Mouse (Mus musculus): ENCODE measurements around the gene Zfp697. TPM values are rescaled to one million over a fixed set of nuclear protein-coding genes. Genes with fewer than 3 reads are reported as not detected.
"Not testable (repeated sequence)": the region's sequence is repeated elsewhere in the genome, so short reads cannot be mapped to it uniquely, and the experiment has no call there.

The Zfp697 gene
- total RNA-seq, 1 experiment from 2014 or later, result 0.59 TPM

GRCm38 (mm10) chr3:98366823-98367222 lies 15.4 kb upstream of the Zfp697 start:
- no peak for ATAC-seq (replicated peaks; ENCODE audit: low read depth, poor library complexity, severe bottlenecking)

- no peak for ATAC-seq (replicated peaks; ENCODE audit: low read depth, poor library complexity, severe bottlenecking)
These were observed 14.0 kb upstream of the Zfp697 start for GRCm38 (mm10) chr3:98368283-98368682.

- ATAC-seq (replicated peaks; ENCODE audit: low read depth, poor library complexity, severe bottlenecking), result no peak
These were observed 13.5 kb upstream of the Zfp697 start for GRCm38 (mm10) chr3:98368776-98369175.

DNA sequence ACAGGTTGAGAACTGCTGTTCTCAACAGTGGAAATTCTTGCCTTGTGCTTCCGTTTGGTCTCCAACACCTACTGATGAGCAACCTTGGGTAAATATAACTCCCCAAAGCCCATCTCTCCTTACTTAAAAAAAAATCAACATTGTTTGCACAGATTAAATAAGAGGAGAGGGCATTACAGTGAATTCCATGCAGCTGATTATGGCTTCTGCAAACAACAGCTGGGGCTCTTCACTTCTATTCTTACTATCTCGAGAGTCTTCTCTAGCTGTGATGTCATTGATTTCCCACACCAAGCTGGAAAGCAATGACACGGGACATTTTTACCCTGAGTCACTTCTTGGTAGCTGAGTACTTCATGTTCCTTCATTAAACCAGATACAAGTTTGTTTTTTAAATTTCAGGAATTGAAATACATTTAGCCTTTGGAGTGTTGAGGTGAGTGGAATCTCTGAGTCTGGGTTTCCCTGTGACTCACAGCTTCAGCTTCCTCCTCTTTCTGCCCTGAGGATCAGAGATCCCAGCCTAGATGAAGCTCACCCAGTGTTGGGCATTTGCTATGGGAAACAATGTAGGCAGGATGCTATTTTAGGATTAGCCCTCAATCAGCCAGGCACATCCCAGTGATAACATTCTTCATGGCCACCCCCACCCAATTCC lies 8.1 kb upstream of the Zfp697 start:
- ATAC-seq (replicated peaks; ENCODE audit: low read depth, poor library complexity, severe bottlenecking), result no peak

GRCm38 (mm10) chr3:98374980-98375379 lies 7.3 kb upstream of the Zfp697 start:
- ATAC-seq (replicated peaks; ENCODE audit: low read depth, poor library complexity, severe bottlenecking), result no peak

DNA sequence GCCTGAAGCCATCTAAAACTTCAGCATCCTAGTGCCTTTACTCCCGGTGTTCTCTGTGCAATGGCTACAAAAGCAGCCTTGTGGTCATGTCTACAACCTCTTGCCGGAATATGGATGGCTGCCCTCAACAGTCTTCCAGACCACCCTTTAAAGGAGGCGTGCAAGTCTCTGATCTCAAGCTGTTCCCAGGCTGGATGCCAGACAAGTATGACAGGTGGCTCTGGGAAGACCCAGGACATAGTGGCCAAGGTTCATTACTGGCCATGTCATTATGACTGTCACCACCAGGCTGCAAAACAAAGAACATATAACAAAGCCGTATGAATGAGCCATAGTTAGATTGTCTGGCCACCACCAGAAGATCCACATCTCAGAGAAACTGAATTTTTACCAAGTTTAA lies 4.0 kb upstream of the Zfp697 start:
- ATAC-seq (replicated peaks; ENCODE audit: low read depth, poor library complexity, severe bottlenecking), result no peak

DNA sequence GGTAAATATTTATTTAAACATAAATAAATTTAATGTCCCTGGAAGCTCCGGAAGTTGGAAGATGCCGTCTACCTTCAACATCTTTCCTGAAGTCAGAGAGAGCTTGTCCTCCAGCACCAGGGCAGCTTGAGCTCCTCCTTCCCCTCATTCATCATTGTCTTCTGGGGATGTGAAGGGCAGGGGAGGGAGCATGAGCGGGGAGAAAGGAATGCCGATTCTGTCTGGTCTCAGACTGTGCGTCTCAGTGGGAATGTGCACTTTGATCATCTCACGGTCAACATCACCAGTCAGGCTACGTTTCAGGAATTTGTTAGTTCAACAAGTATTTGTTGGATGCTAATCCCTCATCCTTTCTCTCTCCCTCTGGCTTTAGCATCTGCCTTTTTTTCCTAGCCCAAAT lies 3.0 kb upstream of the Zfp697 start:
- no peak for ATAC-seq (replicated peaks; ENCODE audit: low read depth, poor library complexity, severe bottlenecking)

DNA sequence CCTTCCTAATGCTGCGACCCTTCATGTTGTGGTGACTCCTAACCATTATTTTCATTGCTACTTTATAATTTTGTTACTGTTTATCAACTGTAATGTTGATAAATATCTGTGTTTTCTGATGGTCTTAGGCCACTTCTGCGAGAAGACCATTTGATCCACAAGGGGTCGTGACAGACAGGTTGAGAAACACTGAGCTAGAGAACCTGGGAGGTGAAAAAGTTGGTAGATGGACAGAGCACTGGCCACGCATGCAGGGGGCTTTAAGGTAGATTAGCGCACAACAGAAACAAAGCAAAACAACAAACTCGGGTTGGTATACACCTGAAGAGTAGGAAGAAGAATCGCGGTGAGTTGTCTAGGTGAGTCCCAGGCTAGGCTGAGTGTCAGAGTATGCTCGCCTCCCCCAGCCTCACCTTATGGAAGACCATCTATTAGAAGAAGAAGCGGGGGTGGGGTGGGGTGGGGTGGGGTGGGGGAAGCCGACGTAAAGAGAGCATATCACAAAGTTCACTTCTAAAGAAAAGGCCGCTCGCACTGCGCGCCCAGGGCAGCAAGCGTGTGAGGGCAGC lies 500 bp upstream of the Zfp697 start:
- no peak for ATAC-seq (replicated peaks; ENCODE audit: low read depth, poor library complexity, severe bottlenecking)

DNA sequence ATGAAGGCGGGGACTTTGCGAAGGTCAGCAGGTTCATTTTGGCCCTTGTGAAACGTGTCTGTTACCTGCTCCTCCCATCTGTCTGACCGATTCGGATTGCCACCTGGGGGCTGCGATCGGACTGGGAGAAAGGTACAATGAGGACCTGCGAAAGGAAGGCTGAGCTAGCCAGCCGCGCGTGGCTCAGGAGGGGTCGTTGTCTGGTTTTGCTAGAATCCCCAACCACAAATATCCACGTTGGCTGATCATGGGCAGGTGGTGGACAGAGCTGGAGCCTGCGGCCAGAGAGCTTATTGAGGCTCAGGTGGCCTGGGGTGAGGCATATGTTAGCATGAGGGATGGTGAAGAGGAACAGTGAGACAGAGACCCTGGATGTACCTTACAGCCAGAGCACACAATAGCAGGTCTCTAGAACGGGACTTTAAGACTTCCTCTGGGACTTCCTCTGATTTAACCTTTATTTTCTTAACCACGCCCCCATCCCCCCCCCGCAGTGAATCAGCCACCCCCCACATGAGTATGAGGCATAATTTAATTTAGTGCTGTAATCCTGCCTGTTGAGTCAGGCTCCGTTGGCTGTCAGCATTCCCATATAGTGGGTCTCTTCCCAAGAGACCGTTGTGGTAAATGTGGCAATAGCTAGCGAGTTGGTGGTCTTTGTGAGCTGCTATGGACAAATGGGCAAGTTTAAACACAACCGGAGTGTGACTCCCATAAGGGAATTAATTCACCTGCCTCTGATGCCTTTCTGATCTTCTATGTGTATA lies 946 bp downstream of the Zfp697 start:
- ATAC-seq (replicated peaks; ENCODE audit: low read depth, poor library complexity, severe bottlenecking), result no peak

DNA sequence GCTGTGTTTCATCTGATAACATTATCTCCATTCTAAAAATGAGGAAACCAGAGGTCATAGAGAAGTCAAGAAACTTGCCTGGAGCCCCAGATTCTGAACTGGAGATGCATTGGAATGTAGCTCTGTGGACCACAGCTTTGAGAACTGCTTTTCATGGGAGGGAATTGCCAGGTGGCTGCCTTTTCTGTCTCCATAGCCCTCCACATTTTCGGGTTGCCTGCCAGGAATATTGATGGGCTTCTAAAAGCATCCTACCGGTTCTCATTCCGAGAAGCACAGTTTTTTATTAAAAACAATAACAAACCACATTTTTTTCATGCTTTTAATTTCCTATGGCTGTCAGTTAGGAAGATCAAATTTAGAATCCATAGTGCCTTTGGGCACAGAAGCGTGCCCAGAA lies 4.8 kb downstream of the Zfp697 start:
- ATAC-seq (replicated peaks; ENCODE audit: low read depth, poor library complexity, severe bottlenecking), result no peak

DNA sequence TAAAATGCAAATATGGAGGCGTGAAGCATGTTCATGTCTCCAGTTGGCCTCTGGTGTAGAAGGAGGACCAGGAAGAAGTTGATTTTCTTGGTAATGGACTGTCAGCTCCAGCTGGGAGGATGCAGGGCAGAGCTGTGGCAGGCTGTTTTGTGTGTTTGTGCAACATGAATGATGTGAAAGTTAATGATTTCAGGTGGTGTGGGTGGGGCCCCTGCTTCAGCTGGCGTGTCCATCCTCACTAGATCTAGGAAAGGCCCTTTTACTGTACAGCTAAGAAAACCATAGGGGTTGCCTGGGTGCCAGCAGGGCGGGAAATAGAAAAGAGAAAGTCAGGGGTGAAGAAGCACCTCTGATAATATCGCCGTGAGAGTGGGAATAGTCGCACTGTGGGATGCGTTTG lies 5.5 kb downstream of the Zfp697 start:
- no peak for ATAC-seq (replicated peaks; ENCODE audit: low read depth, poor library complexity, severe bottlenecking)

DNA sequence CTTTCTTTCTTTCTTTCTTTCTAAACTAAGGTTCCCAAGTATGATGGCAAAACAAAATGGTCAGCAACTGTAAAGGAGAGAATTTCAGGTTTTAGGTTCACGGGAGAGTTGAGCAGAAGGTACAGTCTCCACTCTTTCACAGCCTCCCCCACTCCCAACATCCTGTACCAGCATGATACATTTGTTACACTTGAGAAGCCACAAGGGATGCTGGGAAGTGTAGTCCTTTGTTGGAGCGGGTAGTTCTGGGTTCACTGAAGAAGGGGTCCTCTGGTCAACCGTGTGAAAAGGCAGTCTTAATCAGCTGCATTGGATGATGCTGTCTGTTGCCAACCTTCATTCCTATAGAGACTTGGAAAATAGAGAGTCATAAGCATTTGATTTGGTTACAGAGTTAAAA lies 7.0 kb downstream of the Zfp697 start:
- ATAC-seq (replicated peaks; ENCODE audit: low read depth, poor library complexity, severe bottlenecking), result no peak

DNA sequence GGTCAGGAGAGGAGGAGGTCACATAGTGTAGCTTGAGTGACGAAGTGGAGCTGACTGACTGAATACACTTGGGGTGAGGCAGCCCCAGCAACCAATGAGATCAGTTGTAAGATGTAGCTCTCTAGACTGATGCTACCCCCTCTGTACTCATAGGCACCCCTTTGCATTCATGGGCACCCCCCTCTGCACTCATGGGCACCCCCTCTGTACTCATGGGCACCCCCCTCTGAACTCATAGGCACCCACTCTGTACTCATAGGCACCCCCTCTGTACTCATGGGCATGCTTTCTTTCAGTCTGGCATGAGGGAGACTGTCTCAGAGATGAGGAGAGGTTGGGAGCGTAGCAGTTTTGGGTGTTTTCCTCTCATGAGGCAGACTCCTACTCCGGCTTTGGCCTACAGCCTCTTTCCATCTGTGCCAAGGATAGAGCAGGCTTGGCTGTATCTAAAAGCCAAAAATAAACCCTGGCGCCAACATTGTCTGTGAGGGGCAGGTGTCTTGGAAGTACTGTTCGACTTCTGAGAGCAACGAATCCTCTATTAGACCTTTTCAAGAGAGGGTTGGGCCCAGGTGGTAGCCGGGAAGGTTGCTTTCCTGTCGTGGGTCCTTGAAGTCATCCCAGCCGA lies 22.1 kb downstream of the Zfp697 start:
- not testable (repeated sequence) for ATAC-seq (replicated peaks; ENCODE audit: low read depth, poor library complexity, severe bottlenecking)

DNA sequence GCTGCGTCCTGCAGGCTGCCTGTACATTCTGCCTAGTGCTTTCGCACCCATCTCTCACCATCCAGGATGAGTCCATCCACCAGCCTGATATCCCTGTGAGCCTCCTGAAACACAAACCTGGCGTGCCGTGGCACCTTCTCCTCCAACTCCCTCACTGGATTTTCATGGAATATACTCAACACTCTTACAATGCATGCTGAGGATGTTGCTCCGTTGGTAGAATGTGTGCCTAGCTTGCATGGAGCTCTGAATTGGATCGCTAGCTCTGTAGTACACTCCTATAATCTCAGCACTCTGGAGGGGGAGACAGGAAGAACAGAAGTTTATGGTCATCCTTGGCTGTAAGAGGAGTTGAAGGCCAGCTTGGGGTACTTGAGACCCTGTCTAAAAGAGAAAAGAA lies 23.6 kb downstream of the Zfp697 start:
- not testable (repeated sequence) for ATAC-seq (replicated peaks; ENCODE audit: low read depth, poor library complexity, severe bottlenecking)

GRCm38 (mm10) chr3:98406569-98407144 lies 24.4 kb downstream of the Zfp697 start:
- ATAC-seq (replicated peaks; ENCODE audit: low read depth, poor library complexity, severe bottlenecking), result peak; percentile 33

GRCm38 (mm10) chr3:98407261-98407780 lies 25.1 kb downstream of the Zfp697 start:
- not testable (repeated sequence) for ATAC-seq (replicated peaks; ENCODE audit: low read depth, poor library complexity, severe bottlenecking)

DNA sequence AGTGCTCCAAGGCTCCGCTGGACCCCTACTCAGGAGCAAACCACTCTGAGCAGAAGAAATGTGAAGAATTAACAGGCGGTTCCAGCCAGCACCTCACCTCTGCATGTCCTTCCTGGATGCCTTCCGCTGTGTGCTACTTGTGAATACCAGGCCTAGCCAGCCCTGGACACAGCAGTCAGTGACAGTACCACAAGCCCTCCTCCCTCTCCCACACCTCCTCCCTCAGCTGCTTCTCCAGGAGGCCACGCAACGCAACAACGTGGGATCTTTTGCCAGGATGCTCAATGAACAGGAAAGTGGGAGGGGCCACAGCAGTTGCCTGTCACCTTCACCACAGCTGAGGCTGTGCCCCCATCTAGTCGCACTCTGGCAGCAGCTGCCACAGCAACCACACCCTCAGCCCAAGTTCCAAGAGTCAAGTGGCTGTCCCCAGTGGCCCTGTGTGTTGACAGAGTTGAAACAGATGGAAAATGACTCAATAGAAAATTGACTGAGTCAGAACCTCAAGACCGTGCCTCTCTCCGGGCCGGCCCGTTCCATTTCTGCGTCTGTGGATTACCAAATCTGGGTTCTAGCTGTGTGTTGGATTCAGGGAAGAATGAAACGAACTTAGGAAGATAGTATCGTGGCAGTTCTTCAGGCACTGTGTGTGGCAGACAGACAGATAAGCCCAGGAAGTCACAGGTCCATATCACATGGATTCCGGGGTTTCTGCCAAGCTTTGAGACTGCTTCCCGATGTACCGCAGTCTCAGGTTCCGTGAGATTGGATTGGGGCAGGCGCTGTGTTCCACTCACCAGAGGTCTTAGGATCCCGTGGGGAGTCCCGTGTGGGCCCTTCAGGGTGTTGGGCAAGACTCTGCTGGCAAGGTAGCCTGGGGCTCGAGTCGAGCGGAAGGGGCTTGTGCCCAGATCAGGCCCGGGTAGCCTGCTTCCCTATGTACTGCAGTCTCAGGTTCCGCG lies 28.6 kb downstream of the Zfp697 start:
- ATAC-seq (replicated peaks; ENCODE audit: low read depth, poor library complexity, severe bottlenecking), result peak; percentile 77

DNA sequence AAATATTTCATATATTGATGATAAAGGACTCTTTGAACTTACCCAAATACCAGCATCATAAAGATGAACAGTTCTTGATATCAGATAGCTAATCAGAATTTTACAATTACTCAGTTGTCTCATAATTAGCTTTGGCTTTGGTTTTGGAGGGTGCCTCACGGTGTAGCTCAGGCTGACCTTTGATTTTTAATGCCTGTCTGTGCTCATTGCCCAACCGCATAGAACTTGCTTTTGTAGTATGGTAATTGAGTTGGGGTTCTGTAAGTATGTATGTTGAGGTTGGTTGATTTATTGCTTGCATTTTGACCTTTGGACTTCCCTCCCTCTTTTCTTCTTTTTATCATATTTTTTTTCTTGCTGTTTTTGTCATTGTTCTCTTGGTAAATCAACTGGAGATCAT lies 31.5 kb downstream of the Zfp697 start:
- no peak for ATAC-seq (replicated peaks; ENCODE audit: low read depth, poor library complexity, severe bottlenecking)

GRCm38 (mm10) chr3:98414296-98414695 lies 32.0 kb downstream of the Zfp697 start:
- ATAC-seq (replicated peaks; ENCODE audit: low read depth, poor library complexity, severe bottlenecking), result no peak
